Mouse (Mus musculus): Measurements from ENCODE around the gene Rsrp1.
A peak's percentile ranks its signal among the peaks of the same experiment; 100 is the strongest.

DNA sequence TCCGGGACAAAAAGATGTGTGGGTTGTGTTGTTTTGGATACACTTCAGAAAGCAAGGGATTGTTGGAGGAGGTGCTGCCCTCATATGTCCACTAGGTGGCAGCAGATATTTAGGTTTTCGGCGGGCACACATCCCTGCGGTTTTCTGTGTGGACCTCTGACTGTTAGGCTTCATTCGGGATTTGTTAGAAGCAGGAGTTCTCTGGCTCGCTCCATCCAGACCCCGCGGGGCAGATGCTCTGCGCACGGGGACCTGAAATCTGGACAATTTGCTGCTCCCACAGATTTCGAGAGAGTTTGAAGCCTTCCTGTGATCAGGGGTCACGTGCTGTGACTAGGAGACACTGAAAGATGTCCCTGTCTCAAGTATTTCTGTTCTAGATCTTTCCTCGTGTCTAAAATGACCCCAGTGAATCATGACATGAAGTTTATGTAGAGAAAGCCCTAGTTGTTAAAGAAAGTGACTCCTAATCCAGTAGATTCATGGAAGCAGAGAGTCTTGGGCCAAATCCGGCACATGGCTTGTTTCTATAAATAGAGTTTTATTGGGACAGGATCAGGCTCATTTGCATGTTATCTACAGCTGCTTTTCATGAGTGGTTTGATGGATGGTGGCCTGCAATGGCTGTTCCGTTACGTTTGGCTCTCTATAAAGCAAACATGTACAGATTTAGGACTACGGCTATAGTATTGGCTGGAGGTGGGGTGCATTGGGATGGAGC lies 22.8 kb downstream of the Rsrp1 start:
- TF ChIP-seq POLR2A (IDR thresholded peaks at IDR 0.05; ENCODE audit: control insufficient read depth, low read depth, low read length) (no peak), CTCF (IDR thresholded peaks at IDR 0.05; ENCODE audit: control insufficient read depth, insufficient read depth, insufficient replicate concordance, low read depth, low read length) (peak; percentile 71; the same call in 1 of the 2 replicates)
